Mouse (Mus musculus): ENCODE results near the gene Slc25a18. TPM values are rescaled to one million over a fixed set of nuclear protein-coding genes. Genes with fewer than 3 reads are reported as not detected.
A peak's percentile ranks its signal among the peaks of the same experiment; 100 is the strongest.

The Slc25a18 gene
- total RNA-seq (2021), result 10 to 100 TPM; 56.7 to 57.9 TPM

DNA sequence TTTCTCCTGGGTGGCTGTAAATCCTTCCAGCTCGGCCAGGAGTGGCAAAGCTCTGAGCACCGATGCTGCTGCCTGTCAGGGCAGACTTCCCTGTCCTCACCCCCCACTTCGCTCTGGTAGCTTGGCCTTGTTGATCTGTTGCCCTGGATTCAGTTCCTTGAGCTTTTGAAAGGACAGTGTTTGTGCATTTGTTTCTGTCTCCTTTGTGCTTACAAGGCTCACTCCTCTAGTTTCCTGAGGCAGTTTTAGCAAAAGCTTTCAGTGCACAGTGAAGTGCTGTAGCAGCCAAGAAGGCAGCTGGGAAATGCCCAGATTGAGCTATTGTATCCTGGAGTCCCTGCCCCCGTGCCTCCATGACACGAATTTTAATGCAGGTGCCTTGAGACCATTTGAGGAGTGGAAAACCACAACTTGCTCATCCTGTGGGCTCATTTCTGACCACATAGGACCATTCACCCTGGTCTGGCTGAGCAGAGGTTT, at the start of gene Slc25a18:
Gene Slc25a18, plus strand, starts transcription at position 430 of the 480 bp plus-strand sequence.
- peak; percentile 50 to 60 for DNase-seq

DNA sequence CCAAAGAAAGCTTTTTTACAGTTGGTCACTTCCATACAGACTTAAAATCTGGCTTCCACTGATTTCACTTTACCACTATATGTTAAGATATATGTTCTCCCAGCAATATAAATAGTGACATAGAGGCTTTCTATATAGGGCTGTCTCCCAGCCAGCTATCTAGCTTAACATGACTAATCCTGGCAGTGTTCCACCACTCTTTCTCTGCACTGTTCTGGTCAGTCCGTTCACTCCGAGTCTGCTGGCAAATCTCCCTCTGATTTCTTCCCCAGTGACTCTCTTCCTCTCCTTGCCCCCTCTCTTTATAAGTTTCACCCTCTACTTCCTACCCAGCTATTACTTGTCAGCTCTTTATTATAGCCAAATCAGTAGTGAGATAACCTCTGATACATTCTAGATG, 47.4 kb upstream of the Slc25a18 start:
- DNase-seq, result no peak

DNA sequence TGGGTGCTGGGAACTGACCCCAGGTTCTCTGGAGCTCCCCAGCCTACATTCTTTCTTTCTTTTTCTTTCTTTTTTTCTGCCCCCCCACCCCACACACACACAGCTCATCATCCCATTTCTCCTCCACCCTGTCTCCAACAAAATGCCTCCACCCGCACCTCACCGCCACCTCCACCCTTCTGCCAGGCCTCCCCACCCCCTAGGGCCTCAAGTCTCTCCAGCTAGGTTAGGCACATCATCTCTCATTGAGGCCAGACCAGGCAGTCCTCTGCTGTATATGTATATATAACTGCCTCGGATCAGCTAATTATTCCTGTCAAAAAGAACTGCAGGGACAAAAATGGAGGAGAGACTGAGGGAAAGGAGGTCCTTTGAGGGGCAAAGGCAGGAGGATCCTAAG, 37.4 kb upstream of the Slc25a18 start:
- DNase-seq, result no peak

DNA sequence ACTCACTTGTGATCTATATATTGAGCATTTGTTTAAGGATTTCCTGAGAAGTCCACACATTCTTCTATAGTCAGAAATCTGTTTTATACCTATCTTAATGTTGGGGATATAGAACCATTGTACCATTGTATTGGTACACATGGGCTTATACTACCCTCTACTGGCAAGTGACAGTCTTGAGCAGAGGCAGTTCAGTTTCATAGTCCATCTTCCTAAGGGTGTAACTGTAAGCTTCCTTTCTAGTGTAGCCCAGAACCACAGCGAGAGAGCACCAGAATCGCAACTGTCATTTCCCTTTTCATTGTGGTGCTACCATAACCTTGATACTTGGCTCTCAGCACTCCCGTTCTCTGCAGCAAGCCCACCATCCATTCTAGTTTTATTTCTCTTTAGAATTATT, 36.8 kb upstream of the Slc25a18 start:
- DNase-seq, result no peak

DNA sequence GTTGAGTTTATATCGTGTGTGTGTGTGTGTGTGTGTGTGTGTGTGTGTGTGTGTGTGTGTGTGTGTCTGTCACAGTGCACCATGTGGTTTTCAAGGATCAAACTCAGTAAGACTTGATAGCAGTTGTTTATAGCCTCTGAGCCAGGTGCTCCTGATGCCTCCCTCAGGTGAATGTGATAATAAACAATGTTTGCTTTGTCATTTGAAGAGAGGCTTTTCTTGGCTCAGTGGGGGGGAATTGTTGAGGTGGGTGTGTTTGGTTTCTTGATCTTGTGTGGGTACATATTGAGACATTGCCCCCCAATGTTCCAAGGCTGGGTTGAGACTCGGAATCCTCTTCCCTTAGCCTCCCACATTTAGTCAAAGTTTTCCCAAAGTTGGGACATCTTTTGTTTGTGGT, 30.2 kb upstream of the Slc25a18 start:
- DNase-seq, result no peak

DNA sequence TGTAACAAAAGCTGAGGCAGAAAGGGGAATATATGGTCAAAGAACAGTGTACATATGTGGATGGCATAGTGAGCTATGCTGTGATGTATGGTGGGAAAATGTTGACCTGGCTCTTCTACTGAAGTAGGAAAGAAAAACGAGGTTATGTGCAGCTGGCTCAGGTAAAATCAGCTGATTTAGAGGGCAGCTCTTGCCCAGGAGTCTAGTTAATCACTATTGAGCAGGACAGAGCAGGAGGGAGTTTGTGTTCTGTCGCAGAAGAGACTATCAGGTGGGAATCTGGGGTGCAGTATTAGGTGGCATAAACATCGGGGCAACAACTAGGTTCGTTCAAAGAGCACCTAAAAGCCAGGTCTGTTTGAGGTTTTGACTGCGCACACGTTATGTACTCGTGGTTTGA, 29.1 kb upstream of the Slc25a18 start:
- no peak for DNase-seq

DNA sequence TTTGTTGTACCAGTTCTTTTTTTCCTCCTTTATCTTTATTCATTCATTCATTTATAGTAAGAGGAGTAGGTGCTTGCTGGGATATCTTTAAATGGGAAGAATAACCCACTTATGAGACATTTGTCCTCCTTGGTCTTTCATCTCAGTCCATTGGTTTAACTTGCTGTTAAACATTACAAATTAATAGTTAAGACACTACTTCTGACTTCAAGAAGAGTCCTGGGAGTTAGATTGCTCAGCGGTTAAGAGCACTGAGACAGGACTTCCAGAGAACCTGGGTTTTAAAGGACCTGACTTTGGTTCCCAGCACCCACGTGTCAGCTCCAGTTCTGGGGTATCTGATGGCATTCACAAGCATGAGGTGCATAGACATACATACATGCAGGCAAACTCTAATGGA, 27.0 kb upstream of the Slc25a18 start:
- no peak for DNase-seq

DNA sequence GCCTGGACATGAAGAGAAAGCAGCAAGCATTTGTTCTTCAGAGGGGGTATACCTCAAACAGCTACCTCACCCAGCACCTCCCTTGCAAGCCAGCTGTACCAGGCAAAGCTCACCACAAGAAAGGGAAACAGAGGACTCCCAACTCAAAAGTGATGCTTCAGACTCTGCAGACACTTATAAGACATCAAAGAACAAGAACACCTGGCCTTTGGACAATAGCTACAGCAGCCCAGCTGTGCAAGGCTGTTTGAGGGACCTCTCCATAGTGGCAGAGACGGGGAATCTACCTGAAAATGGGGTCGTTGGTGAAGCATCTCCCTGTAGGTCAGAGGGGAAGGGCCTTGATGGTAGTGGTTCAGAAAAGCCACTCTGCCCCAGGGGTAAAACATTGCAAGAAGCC, 12.2 kb upstream of the Slc25a18 start:
- DNase-seq, result no peak

DNA sequence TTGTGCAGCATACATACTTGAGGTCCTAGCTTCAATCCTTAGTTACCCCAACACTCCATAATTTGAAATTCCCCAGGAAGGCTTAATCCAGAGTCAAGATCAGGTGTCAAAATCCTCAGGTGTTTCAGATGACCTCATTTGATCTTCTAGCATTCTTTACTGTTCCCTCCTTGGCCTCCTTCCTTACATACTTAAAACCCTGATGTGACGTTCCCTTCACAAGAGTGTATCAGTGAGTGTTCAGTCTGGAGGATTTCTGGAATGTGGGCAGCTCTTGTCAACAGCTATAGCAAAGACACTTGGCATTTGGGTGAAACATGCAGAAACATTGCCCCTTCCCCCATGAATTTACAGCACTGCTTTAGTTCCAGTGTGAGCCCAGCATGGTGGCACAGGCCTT, 3.4 kb upstream of the Slc25a18 start:
- DNase-seq, result no peak

DNA sequence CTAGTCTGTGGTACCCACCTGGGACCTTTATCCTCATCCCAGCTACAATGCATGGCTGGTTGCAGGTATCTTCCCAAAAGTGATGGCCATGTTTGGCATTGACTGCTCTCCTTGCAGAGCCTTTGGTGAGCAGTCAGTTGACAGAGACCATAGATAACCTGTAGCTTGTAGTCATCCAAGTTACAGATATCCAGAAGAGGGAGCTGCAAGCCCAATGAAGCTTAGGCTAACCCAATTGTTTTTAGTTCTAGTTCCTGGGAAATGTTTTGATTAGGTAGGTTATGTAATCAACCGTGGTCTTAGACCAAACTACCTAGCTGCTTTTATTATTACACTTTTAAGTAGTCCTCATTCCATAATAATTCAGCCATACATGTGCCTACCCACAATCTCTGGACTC, 2.0 kb upstream of the Slc25a18 start:
- DNase-seq, result no peak

DNA sequence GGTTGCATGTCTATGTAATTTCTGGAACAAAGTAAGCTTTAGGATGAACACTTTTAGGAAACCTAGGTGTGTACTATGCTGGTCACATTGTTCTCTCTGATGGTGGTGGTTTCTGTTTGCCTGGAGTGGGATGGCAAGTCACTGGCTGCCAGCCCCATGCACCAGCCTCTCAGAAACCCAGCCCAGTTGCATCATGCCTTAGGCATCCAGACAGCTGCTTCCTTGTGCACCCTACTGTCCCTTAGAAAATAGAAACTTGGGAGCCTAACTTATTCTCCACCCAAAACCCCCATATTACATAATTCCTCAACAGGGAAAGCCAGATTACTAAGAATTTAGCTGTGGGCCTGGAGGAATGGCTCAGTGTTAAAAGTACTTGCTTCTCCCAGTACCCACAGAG, 1.4 kb upstream of the Slc25a18 start:
- DNase-seq, result no peak

DNA sequence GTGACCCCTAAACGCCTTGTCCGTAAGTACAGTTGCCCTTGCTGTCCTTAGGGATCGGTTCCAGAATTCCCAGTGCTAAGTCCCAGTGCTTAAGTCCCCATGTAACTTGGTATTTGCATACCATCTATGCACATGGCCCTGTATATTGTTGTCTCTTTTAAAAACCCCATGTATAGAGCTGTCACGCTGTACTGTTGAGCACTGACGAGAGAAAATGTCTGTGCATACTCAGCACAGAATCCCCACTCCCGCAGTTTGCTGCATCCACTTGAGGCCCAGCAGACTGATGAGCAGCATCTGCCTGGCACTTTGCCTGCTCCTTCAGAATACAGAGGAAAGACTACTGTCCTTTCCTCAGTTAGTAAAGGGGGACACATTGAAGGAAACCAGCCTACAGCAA, 385 bp downstream of the Slc25a18 start:
- DNase-seq, result no peak

DNA sequence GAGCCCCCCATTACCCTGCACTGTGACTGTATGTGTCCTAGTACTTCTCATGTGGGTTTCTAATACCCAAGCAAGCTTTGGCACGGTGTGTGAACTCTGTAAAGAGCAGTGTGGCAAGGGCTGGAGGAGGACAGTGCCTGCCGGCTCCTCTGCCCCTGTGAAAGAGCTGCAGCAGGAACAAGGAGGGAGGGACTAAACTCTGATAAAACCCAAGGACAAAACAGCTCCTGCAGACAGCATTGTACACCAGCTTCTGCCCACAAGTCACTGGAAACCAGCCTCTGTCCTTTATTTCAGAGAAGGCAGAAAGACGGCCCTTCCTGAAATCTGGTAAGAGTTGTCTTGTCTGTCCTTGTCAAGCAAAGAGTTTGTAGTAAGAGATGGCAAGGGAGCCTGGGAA, 2.9 kb downstream of the Slc25a18 start:
- DNase-seq, result no peak

DNA sequence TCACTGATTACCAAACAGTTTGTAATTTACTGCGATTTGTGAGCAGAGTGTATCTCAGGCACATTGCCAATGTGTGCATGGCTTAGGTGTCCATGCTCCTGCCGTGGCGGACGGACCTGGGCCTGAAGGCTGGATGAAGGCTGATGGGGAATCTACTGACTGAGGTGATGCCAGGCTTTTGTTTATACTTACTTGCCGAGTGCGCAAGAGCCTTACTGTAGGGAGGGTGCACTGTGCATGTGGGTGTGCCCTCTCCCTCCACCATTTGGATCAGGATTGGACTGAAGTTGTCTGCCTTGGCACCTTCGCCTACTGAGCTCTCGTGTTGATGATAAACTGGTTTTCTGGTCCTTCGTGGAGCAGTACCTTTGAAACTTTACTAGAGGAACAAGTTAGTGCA, 4.2 kb downstream of the Slc25a18 start:
- DNase-seq, result no peak

DNA sequence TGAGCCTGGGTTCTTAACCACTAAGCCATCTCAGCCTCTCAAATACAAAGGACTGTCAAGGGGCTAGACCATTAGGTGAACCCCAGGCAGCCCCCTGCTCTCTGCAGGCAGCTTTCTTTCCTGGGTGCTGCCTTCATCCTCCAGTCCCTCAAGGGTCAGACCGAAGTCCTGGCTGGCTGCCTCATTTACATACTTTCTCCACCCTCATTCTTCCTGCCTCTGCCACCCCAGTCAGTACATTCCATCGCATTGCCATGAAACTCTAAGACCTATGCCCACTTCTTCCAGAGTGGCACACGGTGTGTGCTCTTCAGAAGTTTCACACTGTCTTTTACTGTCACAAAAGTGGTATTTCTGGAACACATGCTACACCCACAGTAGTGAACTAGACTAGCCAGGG, 4.8 kb downstream of the Slc25a18 start:
- no peak for DNase-seq

DNA sequence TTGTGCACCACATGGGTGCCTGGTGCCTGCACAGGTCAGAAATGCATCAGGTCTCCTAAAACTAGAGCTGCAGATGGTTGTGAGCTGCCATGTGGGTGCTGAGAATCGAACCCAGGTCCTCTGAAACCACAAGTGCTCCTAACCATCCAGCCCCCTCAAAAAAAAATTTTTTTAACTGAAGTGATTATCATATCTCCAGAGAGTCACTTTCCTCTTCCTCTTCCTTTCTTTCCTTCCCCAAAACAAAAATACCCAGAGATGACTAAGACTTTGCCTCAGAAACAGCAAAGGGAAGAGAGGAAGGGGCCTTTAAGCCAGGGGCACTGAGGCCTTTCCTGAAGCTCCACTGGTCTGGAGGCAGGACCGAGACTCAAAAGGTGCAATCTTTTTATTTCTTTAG, 9.6 kb downstream of the Slc25a18 start:
- DNase-seq, result no peak

DNA sequence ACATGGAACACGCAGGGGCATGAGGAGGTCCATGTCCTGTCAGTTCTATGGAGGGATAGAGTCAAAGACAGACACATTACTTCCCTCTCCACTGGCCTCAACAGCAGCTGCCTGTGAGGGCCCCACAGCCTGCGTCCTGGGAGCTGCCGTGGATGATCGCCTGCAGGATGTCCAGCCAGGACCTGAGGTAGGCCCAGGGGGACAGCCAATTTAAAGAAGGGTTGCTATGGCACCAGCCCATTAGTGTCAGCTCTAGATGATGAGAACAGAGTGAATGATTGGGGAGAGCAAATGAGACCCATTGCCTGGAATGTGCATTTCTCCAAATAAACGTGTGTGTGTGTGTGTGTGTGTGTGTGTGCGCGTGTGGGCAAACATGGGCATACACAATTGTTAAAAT, 11.0 kb downstream of the Slc25a18 start:
- DNase-seq, result no peak

DNA sequence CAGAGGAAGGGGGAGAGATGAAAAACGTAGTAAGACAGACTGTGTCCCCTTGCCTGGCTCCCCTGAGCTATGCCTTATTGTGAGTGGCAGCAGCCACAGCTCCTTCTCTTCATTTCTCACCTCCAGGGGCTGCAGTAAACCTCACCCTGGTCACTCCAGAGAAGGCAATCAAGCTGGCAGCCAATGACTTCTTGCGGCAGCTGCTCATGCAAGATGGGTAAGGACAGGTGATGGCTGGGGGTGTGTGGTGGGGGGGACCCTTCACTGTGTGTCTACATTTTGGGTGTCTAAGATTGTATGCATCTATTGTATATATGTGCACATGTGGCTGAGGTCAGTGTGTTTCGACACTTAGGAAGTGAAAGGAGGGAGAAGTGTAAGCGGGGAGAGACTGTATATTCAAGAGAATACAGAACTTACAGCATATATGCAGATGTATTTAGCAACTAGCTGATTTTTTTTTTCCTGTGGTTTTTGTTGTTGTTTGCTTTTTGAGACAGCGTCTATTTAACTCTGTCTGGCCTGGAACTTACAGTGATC, 14.8 kb downstream of the Slc25a18 start:
- no peak for DNase-seq

DNA sequence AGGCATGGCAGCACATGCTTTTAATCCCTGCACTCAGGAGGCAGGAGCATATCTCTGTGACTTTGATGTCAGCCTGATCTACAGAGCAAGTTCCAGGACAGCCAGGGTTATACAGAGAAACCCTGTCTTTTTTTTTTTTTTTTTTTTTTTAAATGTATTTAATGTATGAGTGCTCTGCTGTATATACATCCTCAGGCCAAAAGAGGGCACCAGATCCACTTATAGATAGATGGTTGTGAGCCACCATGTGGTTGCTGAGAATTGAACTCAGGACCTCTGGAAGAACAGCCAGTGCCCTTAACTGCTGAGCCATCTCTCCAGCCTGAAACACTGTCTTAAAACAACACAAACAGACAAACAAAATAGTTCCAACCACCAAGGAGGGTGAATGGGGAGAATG, 15.5 kb downstream of the Slc25a18 start:
- DNase-seq, result no peak

DNA sequence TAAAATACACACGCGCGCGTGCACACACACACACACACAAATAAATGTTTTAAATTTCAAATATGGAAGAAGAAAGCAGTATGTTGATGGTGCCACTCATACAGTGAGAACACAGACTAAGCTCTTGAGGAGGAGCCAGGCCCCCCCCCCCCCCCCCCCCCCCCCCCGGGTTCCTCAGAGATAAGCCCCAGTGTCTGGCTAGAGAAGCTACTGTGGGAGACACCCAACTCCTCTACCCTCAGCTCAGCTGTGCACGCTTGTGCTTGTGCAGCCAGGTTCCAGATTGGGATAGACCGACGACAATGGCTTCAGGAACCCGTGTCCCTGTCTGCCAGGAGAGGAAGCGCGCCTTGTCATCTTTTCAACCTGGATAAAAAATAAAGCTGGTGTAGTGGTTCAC, 16.8 kb downstream of the Slc25a18 start:
- DNase-seq, result no peak

DNA sequence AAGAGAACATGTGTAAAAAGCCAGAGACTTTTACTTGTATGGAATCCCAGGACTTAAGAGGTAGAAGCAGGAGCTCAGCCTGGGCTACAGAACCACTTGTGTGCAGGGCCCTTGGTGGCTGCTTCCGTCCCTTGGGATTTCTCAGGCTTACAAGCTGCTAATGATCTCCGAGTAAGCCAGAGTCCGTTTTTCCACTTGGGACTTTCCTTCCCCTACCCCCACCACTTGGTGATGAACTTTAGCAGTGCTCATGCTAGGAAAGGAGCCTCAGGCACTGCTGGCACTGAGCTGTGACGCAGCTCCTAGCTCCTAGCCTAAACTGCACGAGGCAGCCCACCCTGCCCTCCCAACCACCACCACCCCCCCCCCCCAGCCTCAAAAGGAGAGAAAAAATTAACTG, 17.3 kb downstream of the Slc25a18 start:
- no peak for DNase-seq

DNA sequence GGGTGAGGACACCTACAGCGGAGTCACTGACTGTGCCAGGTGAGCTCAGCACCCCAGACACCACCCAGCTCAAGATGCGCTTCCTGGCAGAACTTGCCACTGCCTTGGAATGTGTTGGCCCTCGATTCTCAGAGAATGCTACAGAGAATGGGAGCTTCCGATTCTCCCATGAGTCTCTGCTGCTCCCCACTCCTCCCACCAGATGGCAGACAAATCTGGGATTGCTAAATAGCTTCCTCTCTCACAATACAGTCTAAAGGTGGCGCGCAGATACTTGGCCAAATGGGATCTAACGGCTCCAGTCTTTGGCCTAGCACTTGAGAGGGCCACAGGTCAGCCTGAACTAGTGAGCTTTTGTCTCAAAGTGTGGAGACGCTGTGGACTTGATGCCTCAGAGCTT, 19.6 kb downstream of the Slc25a18 start:
- peak in 1 of 2 experiments; percentile 51 for DNase-seq

DNA sequence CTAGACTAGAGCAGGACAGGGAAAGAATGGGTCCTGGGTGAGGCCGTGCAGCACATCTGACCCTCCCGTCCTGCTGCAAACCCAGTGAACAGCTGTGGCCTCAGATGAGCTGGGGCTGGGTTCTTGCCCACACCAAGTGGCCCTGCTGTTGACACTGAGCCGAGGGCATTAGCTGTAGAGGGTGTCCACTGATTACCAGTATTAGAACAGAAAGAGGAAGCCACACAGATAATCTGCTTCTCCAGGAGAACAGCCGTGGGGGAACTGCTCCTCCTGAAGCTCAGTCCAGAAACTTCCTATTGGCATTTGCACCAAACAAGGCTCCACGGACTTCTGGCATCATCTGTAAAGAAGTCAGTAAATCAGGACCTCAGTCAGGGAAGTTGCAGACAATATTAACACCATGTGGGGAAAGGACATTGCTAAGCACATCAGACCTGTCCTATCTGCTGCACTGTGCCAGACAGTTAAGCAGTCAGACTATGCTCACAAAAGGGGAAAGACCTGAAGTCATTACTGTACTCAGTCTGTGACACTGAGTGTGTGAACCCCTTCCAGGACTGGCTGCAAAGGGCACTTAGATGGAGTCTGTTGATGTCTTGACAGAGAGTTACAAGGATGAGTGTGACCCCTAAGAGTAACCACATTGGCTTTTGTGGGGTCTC, 22.2 kb downstream of the Slc25a18 start:
- DNase-seq, result no peak

DNA sequence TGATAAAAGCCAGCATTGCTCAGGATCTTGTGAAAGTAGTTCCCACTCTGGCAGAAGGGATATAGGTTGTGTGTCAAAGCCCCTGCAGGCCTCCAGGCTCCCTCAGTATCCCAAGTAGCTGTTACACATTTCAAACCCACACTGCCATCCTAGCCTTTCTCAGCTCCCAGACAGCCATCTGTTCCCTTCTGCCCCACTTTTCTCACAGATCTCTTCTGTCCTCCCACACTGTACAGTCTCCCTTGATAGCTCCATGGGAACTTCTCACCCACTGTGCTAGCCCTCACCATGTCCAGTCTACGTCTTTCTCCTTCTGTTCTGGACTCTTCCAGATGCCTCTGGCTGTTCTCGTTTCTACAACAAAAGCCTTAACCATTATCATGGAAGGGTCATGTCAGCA, 22.7 kb downstream of the Slc25a18 start:
- DNase-seq, result no peak

DNA sequence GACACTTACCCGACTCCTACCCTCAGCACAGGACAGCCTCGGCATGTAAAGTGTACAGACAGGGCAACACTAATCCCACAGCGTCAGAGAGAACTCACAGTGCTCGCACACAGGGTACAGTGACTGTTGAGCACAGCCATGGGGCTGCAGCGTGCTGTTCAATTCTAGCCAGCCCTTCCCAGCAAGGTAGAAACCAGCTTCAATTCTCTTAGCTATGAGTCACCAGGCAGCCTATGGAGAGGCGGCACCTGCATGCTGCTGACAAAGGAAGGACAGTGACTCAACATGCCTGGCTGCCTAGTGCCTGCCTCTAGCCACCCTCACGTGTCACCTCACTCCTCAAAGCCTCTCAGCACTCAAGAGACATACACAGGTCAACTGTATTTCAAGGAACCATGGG, 24.6 kb downstream of the Slc25a18 start:
- DNase-seq, result no peak

Measured in layer of hippocampus, postnatal 36 days (tissue).